Mouse (Mus musculus) right cerebral cortex, postnatal 36 days (tissue): Measurements from ENCODE around the gene Psma6.
A peak's percentile ranks its signal among the peaks of the same experiment; 100 is the strongest.
"Not testable (repeated sequence)": the region's sequence is repeated elsewhere in the genome, so short reads cannot be mapped to it uniquely, and the experiment has no call there.

Experiments used
- DNase-seq, 2 experiments: peaks; one replicate each; pipeline ENCODE4 v3.0.0; 2022; ENCODE audit warnings: low spot score in 2 of 2, mixed read lengths in 1 of 2

The Psma6 gene

GRCm38 (mm10) chr12:55392733-55393577, 8.9 kb downstream of the Psma6 start:
- no peak for DNase-seq

- not testable (repeated sequence) for DNase-seq
Measured at GRCm38 (mm10) chr12:55395601-55396000, 11.6 kb downstream of the Psma6 start.

DNA sequence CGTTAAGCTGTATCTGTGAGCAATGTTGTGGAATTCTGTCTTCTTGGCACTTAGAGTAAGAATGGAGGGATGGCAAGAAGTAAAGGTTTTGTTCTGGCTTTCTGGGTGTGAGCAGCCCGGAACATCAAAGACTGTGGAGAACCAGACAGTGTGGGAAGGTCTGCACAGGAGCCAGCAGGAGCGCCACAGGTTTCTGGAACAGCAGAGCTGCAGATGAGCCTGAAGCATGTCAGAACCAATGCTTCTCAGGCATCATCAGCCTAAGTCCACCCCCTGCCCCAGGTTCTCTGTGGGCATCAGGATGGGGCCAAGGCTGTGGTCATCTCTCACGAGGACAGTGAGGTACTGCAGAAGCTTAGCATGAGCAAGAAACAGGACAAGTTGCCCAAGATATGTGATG, 12.5 kb downstream of the Psma6 start:
- DNase-seq: no peak

DNA sequence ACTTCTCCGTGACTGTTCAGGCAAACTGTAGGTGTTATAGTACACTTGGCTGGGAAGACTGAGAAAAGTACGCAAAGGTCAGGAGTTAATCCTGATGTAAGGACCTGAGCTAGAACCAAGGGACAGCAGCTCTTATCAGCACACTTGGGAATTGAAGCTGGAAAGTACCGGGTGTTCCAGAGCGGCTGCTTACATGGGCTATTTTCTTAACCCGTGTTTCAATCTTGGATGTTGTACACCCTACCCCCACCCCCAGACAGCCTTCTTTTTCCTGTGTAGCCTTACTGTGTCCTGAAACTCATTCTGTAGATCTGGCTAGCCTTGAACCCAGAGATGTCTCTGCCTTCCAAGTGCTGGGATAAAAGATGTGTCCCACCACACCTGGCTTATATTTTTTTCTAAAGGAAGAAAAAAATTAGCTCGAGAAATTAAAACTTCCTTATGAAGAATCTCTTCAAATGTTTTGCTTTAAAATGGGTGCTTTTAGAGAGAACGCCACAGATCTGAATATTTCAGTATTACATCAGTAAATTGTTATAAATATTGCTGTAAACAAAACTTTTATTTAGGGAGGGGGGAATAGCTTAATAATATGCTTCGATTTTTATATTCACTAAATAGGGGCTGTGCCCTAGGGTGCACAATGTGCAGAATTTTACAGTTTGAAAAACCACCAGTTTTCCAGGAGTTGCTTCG, 13.7 kb downstream of the Psma6 start:
- no peak for DNase-seq

DNA sequence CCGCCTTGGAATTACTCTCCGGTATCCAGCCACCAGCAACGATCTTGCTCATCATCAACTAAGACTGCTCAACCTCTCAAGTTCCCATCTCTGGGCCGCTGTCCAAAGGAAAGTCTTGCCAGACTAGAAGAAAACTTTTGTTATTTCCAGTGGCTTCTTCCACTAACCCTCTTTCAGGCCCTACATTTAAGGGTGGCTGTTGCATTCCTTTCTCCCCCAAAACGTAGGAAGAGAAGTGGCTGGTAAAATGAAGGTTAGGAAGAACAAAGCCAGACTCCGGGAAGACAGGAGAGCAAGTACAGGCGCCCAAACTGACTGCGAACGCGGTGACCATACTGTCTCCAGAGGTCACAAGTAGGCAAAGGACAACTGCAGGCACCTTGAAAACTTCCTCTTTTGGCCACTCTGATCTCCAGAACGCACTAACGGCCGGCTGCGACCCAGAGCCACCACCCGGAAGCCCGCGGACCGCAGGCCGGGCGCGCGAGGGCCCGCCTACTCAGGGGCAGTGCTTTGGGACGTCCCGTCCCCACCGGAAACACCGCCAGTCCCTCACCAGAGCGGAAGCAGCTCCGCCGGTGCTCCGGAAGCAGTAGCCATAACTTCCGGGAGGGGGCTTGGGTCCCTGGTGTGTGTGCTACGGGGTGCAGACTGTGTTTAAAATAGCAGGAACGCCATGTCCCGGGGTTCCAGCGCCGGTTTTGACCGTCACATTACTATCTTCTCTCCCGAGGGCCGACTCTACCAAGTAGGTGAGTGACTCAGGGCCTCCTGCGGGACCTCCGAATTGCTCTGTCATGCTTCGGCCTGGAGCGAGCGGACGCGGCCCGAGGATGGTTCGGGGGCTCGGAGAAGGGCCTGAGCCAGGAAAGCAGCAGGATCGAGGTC, 14.5 kb downstream of the Psma6 start:
- DNase-seq: peak; percentile 86 to 87

GRCm38 (mm10) chr12:55399128-55399677, 15.2 kb downstream of the Psma6 start:
- DNase-seq: no peak

- DNase-seq: no peak
Measured at GRCm38 (mm10) chr12:55407888-55408287, 23.9 kb downstream of the Psma6 start.

- DNase-seq: no peak
Measured at GRCm38 (mm10) chr12:55415255-55415654, 31.2 kb downstream of the Psma6 start.

- no peak for DNase-seq
Measured at GRCm38 (mm10) chr12:55415762-55416161, 31.7 kb downstream of the Psma6 start.

DNA sequence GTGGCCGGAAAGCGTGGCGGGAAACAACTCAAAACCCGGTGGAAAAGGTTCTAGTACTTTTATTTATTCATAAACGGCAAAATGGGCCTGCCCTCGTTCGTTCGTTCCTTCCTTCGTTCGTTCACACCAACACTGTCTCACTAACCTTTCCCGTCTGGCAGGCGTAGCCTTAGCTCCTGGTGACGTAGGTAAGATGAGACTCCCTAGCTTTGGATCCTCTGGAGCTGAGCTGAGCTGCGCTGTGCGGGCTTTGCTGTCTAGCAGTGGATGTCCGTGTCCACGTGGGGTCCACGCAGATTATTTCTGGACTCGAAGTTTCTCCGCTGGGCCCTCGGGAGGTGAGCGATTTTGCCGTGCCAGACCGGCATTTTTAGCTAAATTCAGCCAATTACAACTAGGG, 36.2 kb downstream of the Psma6 start:
- DNase-seq: no peak

- DNase-seq: no peak
Measured at GRCm38 (mm10) chr12:55422057-55422456, 38.0 kb downstream of the Psma6 start.

DNA sequence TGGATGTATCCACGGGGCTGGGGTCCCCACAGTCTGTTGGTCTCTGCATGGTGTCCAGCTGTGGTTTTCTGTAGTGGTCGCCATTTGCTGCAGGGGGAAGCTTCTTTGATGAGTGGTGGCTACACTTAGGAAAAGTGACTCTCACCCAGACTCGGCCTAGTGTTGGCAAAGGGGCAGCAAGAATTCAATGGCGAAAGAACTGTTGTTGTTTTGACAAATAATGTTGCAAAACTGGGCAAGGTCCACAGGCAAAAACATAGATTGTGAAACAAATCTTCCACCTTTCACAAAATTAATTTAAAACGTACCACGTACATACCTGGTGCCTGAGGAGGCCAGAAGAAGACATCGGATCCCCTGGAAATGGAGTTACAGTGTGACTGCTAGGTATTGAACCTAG, 42.3 kb downstream of the Psma6 start:
- no peak for DNase-seq

- DNase-seq: no peak
Measured at GRCm38 (mm10) chr12:55429201-55429600, 45.2 kb downstream of the Psma6 start.

GRCm38 (mm10) chr12:55429956-55430355, 45.9 kb downstream of the Psma6 start:
- DNase-seq: no peak

- no peak for DNase-seq
Measured at GRCm38 (mm10) chr12:55432284-55432919, 48.4 kb downstream of the Psma6 start.

DNA sequence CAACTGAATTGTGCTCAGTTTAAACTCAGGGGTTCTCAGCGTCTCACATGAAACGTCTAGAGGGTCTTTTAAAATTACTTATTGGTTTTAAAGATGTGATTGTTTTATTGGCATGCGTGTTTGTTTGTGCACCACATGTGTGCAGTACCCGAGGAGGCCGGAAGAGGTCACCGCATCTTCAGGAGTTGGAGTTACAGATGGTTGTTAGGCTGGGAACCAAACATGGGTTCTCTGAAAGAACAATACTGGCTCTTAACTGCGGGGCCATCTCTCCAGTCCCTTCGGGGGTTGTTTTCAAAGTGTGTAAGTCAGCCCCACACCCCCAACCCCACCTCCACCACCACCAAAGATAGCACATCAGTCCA, 48.9 kb downstream of the Psma6 start:
- no peak for DNase-seq

- no peak for DNase-seq
Measured at GRCm38 (mm10) chr12:55433802-55434435, 49.9 kb downstream of the Psma6 start.

GRCm38 (mm10) chr12:55435080-55435479, 51.1 kb downstream of the Psma6 start:
- DNase-seq: no peak

GRCm38 (mm10) chr12:55437122-55437826, 53.3 kb downstream of the Psma6 start:
- no peak for DNase-seq

GRCm38 (mm10) chr12:55438058-55438457, 54.0 kb downstream of the Psma6 start:
- DNase-seq: no peak
